Mouse (Mus musculus): ENCODE measurements around the gene Fbxl17.
A peak's percentile ranks its signal among the peaks of the same experiment; 100 is the strongest.

Fbxl17 gene

DNA sequence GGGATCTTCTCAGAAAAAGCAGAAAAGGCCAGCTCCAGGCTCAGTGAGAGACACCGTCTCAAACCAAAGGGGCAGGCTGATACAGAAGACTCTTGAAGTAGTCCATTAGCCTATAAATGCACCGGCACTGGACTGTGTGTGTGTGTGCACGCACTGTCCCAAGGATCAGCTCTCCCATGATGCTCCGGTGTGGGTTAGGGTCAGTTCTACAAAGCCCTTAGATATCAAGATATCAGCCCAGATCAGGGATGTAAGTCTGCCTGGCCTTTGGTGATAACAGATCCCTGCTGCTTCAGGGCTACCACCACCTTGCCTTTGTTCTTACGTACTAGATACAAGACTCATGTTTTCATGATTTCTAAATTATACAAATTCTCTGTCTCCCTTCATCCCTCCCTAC is 294.5 kb downstream of the Fbxl17 start:
- DNase-seq, result no peak

DNA sequence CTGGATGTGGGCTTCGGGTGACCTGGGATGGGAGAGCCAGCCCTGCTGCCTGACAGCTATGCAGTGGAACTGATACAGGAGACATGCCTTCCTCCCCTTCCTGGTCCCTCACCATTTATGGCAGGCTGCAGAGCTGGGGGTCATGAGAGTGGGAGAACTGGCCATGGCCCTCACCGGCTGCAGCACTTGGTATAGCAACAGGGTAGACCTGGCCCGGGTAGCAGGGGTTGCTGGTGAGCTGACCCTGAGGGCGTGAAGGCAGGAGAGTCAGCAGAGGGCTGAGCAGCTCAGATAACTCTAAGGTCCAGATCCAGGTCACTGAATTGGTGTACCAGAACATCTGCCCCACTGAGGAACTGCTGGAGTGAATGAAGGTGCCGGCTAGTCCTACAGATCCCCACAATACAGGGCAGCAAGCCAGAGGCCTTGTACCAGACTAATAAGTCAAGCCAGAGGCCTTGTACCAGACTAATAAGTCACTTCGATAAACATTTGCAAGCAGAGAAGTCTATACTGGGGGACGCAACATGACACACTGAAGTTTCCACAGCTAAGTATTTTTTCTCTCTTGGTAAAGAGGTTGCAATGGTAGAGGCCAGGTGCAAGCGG is 296.1 kb downstream of the Fbxl17 start:
- no peak for DNase-seq

DNA sequence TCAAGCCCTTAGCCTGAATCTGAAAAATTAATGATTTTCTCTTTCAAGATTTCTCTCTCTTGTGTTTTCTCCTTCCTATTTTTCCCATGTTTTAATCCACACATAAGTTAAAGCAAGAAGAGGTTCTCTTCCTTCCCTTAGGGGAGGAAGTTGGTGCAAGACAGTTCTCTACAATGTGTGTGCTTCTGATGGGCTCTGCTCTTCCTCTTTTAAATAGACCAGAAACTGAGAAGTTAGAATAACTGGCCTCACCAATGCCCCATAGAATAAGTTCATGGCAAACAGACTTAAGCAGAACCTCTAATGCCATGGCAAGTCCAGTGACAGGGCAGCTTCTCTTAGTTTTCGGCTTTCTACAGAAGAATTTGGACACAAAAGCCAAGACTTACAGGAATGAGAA is 301.1 kb downstream of the Fbxl17 start:
- no peak for DNase-seq

DNA sequence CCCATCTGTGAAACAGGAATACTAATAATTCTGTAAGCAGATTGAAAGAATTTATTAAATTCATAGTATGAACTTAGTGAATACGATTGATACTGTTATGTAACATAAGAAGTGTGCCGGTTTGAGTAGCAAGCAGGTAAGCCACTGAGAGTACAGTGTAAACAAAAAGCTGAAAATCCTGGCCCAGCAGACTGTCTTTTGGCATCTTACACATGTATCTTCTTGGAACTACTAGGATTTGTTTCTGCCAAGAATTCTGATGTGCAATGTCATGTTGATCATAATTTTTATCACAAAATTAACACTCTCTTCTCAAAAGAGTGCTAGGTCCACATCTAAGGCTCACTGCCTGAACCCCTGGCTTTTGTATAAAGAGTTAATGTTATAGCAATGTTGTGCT is 304.3 kb downstream of the Fbxl17 start:
- DNase-seq, result no peak

DNA sequence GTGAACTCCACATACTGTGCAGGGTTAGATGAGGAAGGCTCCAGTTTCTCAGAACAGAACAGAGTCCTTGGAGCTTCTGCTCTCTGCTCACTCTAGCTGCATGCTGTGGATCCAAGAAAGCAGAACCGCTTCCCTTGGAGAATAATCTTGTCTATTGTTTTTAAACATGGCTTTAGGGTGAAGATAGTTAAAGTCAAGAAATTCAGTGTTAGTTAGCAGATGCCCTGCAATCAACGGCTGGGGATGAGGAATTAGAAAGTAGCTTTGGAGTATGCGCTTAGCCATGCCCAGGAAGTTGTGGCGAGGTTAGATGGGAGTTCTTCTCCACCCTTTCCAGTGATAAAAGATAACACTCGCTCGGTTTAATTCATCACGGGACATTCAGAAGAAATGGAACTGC is 306.6 kb downstream of the Fbxl17 start:
- DNase-seq, result no peak

DNA sequence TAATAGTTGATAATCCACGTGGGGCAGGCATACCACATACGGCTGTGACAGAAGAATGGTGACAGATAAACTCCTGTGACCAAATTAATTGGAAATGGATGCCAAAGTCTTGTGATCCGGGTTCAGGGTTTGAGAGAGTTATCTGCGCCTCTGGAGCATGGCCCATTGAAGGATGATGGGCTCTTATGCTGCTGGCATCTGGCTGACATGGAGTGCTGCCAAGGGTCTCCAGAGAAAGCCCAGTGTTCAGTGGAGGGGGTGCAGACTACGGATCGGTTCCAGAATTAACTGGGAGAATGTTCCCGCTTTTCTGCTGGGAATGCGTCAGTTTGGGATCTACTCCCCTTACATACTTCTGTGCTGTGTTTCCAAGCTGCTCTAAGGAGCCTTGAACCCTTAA is 308.5 kb downstream of the Fbxl17 start:
- DNase-seq, result peak in 1 of 2 experiments; percentile 26

DNA sequence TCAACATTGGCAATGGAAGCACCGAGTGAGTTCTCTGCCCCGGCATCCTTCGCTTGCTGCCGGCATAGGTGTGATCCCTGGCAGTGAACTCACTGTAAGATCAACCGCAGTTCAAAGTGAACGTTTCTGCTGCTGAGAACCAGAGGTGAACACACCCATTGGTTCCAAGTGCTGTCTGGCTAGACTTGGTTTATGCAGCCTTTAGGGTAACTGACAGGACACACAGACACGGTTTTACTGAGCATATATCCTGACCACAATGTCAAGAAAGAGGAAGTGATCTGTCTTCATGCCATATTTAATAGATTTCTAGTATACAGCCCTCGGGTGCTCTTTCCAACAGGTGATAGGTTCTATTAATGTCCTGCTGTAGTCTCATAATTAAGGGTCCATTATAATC is 310.5 kb downstream of the Fbxl17 start:
- DNase-seq, result no peak

DNA sequence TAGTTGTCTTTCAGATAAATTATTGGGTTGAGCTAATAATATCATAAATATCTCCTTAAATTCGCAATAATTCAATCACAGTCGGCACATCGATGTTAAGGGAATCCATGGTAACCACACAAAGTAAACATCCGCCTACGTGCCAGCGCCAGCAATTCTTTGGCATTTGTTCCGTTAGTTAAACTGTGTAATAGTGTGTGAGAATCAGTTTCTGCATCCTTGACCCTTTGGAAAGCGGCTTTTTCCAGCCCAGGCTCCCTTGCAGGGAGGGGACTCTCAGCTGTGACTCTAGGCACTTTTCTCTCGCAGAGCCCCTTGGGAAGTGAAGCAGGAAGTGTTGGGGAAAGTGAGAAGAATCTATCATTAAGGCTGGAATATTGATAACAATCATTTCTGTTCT is 314.3 kb downstream of the Fbxl17 start:
- no peak for DNase-seq

DNA sequence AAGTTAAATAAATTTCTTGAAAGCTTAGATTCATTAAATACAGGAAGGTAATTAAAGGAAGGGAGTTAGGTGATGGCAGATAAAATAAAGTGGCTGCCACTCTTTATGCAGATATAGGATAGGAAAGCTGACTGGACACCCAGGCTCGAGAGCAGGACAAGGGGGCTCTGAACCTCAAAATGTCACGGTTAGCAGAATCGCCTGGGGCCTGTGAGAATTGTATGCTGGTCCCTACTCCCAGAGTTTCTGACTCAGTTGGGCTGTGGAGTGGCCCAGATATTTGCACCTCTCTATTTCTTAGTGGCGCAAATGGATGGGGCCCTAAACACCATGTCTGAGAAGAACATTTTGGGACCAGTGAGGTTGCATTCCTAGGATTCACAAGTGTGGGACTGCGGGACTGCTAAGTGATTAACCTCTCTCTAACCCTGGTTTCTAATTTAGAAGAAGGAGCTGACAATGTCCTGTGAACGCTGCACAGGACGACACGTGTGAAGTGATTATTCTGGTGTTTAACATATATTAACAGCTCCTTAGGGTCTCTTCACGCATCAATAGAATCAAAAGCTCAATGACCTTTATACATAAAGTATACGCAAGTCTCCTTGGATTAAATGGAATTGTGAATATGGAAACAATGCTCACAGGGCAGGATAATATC is 314.8 kb downstream of the Fbxl17 start:
- DNase-seq, result no peak

DNA sequence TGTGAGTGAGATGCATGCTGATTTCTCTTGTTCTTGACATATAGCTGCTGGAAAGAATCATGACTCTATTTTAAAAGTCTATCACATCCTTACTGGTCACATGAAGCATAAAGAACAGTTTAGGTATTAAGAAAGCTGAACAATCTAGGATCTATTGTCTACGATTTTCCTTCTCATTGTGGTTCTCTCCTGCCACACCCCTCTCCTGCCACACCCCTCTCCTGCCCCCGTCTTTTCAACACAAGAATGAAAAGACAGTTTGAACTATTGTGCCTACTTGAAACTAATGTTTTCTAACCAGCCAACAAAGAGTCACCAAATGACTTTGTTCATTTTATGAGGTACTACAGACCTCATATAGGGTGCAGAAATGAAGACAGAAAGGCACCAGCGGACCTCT is 316.4 kb downstream of the Fbxl17 start:
- DNase-seq, result no peak

DNA sequence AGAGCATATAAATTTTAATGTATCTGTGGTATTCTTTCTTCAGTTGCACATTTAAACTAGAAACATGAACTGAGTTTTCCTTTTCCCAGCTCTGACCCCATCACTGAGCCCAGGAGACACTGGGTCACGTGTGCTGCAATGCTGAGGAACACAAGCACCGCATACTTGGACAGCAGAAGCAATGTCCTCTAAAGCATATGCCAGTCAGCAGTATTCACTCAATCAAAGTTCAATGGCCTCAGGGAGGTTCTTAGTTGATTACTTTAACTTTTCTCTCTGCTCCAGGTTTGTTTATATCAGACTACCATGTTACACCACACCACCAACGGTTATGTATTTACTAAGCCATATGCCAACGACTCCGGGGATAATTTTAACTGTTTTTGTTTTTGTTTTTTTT is 318.2 kb downstream of the Fbxl17 start:
- no peak for DNase-seq

DNA sequence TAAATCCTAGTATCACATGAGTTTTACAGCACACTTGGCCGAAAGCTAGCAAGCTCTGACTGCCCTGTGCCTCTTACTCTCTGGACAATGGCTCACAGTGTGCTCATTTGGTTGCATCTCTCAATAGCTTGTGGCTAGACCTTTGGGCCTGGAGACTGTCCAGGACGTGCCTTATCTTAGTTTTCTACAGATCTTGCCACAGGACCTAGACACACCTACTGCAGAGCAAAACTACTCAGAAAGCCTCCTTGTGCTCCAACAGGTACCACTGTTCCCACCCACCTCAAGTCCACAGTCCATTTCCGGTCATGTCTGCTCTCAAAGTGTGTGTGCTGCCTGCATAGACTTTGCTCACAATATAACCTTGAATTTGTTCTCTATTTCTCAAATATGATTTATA is 319.8 kb downstream of the Fbxl17 start:
- no peak for DNase-seq

DNA sequence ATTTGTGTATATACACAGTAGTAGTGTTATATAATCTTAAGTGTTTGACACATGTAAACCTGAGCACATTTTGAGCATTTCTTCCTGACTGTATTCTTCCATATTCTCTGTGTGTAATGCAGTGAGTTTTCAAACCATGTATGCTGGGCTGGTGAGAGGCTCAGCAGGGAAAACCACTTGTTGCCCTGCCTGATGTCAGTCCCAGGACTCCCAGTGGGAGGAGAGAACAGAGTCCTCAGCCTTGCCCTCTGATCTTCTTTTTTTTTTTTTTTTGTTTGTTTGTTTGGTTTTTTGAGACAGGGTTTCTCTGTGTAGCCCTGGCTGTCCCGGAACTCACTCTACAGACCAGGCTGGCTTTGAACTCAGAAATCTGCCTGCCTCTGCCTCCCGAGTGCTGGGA is 321.5 kb downstream of the Fbxl17 start:
- no peak for DNase-seq

DNA sequence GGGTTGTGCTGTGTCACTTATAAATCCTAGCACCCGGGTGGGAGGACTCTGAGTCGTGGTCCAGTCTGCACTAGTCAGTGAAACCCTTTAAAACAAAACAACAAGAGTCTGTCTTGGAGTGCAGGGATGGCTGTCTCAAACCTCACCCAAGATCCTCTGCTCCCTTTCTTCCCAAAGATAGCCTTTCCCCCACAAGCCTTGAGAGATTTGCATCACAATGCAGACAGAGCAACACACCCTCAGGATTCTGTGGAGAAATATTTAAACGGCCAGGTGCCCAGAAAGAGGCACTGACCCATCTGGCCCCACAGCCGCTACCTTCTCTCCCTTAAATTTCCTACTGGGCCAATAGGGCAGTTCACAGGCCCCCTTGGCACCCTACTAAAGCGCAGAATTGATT is 323.4 kb downstream of the Fbxl17 start:
- DNase-seq, result no peak

DNA sequence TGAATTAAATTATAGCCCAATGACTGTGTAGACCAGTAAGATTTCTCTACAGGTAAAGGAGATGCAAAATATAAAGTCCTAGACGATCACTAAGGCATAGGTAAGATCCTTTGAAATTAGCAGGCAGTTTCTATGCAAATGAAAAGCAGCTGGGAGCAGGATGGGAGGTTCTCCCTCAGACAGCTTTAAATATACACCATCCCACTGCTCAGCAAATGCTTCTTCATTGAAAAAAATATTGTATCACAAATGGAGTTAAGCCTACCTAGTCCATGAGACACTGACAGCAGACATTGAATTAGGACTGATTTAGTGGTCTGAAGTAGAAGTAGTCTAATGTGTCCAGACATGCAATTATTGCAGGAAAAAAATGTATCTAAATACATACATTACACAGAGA is 327.1 kb downstream of the Fbxl17 start:
- no peak for DNase-seq

DNA sequence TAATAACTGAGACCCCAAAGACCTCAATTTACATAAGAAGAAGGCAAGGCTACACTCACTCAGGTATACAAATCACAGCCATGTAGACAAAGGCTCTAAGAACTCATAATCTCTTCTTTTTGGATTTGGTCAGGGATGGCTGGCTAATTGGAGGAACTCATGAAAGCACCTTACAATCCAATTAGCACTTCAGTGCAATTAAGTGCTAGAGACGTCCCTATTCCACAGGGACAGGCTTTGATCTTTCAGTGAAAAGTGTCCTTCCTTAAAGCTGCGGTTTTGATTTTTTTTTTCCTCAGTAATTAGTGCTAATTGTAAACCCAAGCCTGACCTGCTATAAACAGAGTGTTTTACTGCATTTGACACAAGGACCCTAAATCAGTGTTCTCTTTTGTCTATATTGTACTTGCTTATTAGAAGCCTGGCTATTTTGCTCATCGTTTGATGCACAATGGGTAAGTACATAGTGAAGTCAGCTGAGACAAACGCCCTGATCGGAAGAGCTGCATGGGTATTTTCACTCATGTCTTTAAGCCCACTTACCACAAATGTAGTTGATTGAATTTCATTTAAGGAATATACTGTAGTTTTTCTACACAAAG is 327.8 kb downstream of the Fbxl17 start:
- DNase-seq, result no peak

DNA sequence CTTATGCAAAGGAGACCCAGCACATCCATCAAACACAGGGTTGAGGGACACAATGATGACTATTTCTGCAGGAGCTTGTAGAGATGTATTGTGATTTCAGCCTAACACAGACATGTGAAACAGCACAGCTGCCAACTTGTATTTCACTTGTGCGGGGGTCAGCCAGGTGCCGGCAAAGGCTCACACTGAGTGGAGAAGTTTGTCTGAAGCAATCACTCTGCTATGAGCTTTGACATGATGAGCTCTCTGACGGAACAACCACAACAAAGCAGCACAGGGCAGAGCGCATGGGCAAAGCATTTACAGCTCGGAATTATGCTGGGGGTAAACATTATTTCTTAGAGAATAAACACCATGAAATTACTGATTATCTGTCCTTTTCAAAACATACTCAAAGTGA is 328.6 kb downstream of the Fbxl17 start:
- DNase-seq, result no peak

DNA sequence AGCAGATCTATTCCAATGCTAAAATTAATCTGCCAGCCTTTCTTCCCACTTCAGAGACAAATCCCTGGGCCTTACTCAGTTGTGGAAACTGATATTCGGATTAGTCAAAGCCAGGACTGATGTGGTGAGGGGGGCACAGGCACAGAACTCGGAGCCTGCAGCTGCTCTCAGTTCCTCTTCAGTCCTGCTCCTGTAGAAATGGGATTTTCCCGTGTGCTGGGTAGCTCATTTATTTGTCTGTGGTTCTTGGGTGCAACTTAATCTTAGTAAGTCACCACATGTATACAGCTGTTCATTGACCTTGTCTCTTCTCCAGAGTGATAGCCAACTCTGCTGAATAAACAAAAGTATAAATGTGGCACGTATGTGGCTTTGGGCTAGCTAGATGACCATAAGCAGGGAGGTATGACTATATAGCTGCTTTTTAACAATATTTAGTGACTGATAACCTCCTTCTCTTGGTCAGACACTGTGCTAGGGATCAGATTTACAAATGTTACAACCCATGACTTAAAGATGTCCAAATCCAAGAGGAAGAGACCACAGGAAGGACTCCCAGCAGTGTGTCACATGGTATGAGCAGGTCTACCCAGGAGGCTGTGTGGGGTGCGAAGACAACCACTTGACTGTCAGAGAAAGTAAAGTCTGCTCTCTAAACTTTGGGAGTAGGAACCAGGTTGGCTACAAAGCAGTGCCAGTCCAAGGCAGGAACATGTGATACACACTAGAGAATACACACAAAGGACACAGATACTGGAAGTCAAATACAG is 331.6 kb downstream of the Fbxl17 start:
- DNase-seq, result no peak

DNA sequence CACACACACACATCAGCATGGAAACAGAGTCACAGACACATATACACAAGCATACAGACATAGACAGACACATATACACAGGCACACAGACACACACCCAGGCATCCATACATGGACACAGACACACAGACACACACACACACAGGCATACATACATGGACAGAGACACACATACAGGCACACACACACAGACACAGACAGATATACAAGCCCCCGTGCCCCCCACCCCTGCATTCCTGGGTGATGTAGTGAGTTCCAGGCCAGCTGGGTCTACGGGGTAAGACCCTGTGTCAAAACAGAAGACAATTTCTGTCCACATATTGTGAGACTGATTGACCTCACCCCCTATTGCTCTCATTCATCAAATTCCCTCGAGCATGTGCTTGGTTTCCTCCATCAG is 332.6 kb downstream of the Fbxl17 start:
- no peak for DNase-seq

DNA sequence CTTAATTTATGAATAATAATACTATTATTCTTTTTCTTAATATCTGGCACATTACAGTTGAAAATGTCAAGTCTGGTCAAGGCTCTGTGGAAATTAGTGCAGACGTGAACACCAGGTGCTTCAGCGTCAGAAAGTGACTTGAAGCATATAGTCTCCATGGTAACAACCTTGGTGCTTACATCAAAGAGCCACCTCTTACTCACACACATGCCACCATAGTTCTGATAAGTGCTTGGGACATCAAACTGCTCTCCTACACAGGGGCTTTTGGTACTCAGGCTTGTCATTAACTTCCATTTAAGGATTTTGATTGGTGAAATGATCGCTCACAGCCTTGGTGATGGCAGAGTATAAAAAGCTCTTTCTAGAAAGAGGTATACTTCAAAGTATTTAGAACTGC is 333.1 kb downstream of the Fbxl17 start:
- no peak for DNase-seq

DNA sequence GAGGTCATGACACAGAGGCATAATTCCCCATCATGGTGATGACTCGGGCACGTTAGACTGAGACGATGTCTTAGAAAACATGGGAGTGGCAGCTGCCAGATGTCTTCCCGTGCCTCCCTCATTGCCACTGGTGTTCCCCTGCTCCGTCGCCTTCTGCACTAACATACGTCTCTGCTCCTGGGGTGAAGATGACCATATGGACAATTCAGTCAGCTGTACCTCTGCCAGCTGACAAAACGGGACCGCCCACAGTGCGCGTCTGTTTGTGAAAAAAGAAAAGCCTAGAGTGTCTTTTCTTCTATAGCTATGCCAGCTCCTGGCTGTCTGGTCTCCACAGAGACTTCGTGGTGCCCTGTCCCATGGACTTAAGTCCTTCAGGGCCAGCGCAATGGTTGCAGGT is 334.0 kb downstream of the Fbxl17 start:
- DNase-seq, result peak; percentile 80 to 86

DNA sequence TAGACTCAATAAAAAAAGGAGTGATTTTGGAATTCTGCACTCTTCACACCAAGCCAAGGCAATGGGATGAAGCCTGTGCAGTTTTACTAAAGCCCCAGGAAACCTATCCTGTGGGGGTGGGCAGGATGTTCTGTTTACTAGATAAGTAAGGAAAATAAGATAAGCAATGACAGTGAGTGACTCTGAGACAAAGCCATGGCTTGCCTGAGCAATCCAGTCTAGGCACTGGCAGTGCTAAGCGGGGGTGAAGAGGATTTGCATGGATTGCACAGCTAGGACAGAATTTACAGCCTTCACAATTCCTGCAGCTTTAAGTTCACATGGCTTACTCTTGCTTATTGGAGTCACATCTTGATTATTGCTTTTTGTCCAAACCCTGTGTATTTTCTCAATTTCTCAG is 335.5 kb downstream of the Fbxl17 start:
- DNase-seq, result no peak

DNA sequence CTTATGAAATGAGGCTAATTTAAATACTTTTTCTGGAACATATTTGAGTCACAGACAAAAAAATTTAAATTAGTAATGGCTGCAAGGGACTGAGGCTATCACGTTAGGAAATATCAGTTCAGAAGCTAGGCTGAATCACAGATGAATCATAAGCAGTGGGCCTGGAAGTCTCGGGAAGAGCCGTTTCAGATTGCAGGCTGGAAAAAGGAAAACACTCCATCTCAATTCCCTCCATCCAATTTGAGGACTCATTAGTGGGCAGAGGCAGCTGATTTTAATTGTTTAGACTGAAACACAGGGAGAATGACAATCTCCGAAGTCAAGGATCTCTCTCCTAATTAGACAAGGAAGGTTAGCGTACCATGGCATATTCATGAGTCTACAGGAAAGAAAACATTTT is 337.9 kb downstream of the Fbxl17 start:
- no peak for DNase-seq

DNA sequence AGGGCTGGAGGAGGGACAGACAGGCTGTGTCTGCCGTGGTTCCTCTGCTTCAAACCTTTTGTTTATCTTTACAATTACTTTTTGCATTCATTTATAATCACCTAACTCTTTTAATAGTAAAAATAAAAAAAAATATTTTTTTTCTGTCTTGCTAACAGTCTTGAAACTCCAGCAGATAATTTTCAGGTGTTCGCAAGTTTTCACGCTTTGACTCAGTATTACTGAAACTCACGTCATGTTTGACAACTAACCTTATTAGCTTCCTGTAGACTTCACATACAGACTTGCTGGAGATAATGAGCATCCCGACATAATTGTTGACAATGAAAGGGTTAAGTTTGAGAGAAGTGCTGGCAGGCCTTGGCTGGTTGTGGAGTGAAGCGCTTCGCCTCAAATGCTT is 340.6 kb downstream of the Fbxl17 start:
- DNase-seq, result no peak
